Mouse (Mus musculus) regulatory T cell (primary cell): ENCODE measurements around the gene Ypel3.

Source experiments
- in situ Hi-C: fragments of 300-600 bp; cut with MboI, MseI; formaldehyde crosslinking; loops from one replicate; pipeline ENCODE4 v1.15.1; 2025; ENCODE audit warnings: high pct_unique_total_duplicates

Gene Ypel3

GRCm38 (mm10) chr7:126808703-126809455 is 32.1 kb downstream of the Ypel3 start:
- in situ Hi-C loops, result no loop called here

- in situ Hi-C loops, result no loop called here
These were observed 33.1 kb downstream of the Ypel3 start for GRCm38 (mm10) chr7:126809723-126810369.

- in situ Hi-C loops, result no loop called here
These were observed 39.0 kb downstream of the Ypel3 start for GRCm38 (mm10) chr7:126815726-126816222.

GRCm38 (mm10) chr7:126816494-126816893 is 39.7 kb downstream of the Ypel3 start:
- in situ Hi-C loops, result no loop called here

- in situ Hi-C loops, result no loop called here
These were observed 40.8 kb downstream of the Ypel3 start for GRCm38 (mm10) chr7:126817595-126817994.

- in situ Hi-C loops, result no loop called here
These were observed 42.1 kb downstream of the Ypel3 start for GRCm38 (mm10) chr7:126818818-126819217.

- in situ Hi-C loops, result no loop called here
These were observed 45.2 kb downstream of the Ypel3 start for GRCm38 (mm10) chr7:126821835-126822511.

- in situ Hi-C loops, result no loop called here
These were observed 46.0 kb downstream of the Ypel3 start for GRCm38 (mm10) chr7:126822741-126823140.

- in situ Hi-C loops, result no loop called here
These were observed 46.5 kb downstream of the Ypel3 start for GRCm38 (mm10) chr7:126823202-126823711.

- in situ Hi-C loops, result no loop called here
These were observed 47.2 kb downstream of the Ypel3 start for GRCm38 (mm10) chr7:126823940-126824339.

- in situ Hi-C loops, result no loop called here
These were observed 48.6 kb downstream of the Ypel3 start for GRCm38 (mm10) chr7:126825403-126825802.

- in situ Hi-C loops, result no loop called here
These were observed 49.2 kb downstream of the Ypel3 start for GRCm38 (mm10) chr7:126825952-126826351.
